Mouse (Mus musculus): ENCODE measurements around the gene Nr1h2. TPM values are rescaled to one million over a fixed set of nuclear protein-coding genes. Genes with fewer than 3 reads are reported as not detected.

Nr1h2 gene
- polyA plus RNA-seq, 1 experiment from 2014 or later: 70.5 TPM

DNA sequence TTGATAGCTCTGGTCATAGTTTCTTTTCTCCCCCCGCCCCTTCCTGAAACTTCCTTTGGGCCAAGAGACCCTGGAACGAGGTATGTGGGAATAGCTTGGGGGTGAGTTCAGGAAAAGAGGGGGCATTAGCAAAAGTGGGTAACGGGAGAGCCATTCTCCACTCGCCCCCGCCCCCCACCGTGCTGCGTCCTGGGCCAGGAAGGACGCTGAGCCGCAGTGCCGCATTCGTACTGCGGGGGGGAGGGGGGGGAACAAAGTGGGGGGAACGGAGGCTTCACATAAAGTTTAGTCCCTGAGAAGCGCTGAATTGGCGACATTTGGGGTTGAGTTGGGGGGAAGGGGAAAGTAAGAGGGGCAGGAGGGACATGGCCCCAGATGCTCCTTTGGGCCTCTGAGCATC, 39.3 kb upstream of the Nr1h2 start:
- no peaks in the 10 kb centered on the region for H3K36me3 ChIP-seq
- peaks cover 19% of the 10 kb centered on the region for H3K27me3 ChIP-seq
- ATAC-seq (replicated peaks): no peak
- peaks cover 59% of the 10 kb centered on the region for H3K4me1 ChIP-seq
- H3K9ac ChIP-seq (replicated peaks): no peak overlapping the region
- peak overlapping the region; percentile 97 for H3K4me2 ChIP-seq (replicated peaks)
- H3K9me3 ChIP-seq: no peaks in the 10 kb centered on the region
- H3K27ac ChIP-seq (replicated peaks): no peak overlapping the region
- WGBS: 2% methylated on average over 15 of the region's 15 CpGs
- peak overlapping the region; percentile 64 for H3K4me3 ChIP-seq

GRCm38 (mm10) chr7:44591348-44592116, 37.8 kb upstream of the Nr1h2 start:
- Histone ChIP-seq H3K4me2 (replicated peaks) (peak overlapping the region; percentile 97), H3K27me3 (peaks cover 27% of the 10 kb centered on the region), H3K4me1 (peaks cover 70% of the 10 kb centered on the region), H3K9me3 (no peaks in the 10 kb centered on the region), H3K36me3 (no peaks in the 10 kb centered on the region), H3K27ac (replicated peaks) (no peak overlapping the region), H3K4me3 (peak overlapping the region; percentile 64), H3K9ac (replicated peaks) (peak overlapping the region; percentile 58)
- under 1% methylated on average over 58 of the region's 60 CpGs for WGBS
- ATAC-seq (replicated peaks): no peak

- no peaks in the 10 kb centered on the region for H3K9me3 ChIP-seq
- under 1% methylated on average over 76 of the region's 80 CpGs for WGBS
- H3K4me1 ChIP-seq: peaks cover 70% of the 10 kb centered on the region
- peak within 1 kb of the TSS; percentile 64 for H3K4me3 ChIP-seq
- H3K9ac ChIP-seq (replicated peaks): peak within 1 kb of the TSS; percentile 58
- H3K27me3 ChIP-seq: peaks cover 27% of the 10 kb centered on the region
- peak within 1 kb of the TSS; percentile 97 for H3K4me2 ChIP-seq (replicated peaks)
- H3K27ac ChIP-seq (replicated peaks): peak within 1 kb of the TSS; percentile 58
- H3K36me3 ChIP-seq: no peaks in the 10 kb centered on the region
- peak; percentile 92 for ATAC-seq (replicated peaks)
Observed at GRCm38 (mm10) chr7:44590402-44591347, 36.9 kb upstream of the Nr1h2 start, which contains the start of gene Kcnc3. Gene Kcnc3 (plus strand): TSS chr7:44590664.

DNA sequence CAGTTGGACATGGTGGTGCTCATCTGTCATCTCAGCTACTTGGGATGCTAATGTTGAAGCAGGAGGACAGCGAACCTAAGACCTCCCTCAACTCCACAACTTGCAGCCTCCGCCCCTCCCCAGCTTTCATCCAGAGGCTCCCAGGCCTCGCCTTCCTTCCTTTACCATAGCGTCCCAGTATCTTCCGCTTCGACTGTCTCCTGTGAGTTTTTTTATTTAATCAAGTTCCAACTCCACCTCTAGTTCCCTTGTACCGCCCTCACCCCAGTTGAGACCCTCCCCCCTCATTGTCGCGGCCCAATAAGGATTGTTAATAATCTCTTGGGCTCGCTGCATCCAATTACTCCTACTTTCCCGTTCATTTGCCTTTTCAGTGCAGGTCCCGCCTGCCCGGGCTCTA, 36.2 kb upstream of the Nr1h2 start:
- H3K9me3 ChIP-seq: no peaks in the 10 kb centered on the region
- H3K36me3 ChIP-seq: no peaks in the 10 kb centered on the region
- H3K4me3 ChIP-seq: peak overlapping the region; percentile 64
- H3K27me3 ChIP-seq: peaks cover 29% of the 10 kb centered on the region
- peaks cover 70% of the 10 kb centered on the region for H3K4me1 ChIP-seq
- peak overlapping the region; percentile 58 for H3K27ac ChIP-seq (replicated peaks)
- peak overlapping the region; percentile 97 for H3K4me2 ChIP-seq (replicated peaks)
- 5% methylated on average over 13 of the region's 13 CpGs for whole genome bisulfite sequencing
- no peak for ATAC-seq (replicated peaks)
- no peak overlapping the region for H3K9ac ChIP-seq (replicated peaks)

DNA sequence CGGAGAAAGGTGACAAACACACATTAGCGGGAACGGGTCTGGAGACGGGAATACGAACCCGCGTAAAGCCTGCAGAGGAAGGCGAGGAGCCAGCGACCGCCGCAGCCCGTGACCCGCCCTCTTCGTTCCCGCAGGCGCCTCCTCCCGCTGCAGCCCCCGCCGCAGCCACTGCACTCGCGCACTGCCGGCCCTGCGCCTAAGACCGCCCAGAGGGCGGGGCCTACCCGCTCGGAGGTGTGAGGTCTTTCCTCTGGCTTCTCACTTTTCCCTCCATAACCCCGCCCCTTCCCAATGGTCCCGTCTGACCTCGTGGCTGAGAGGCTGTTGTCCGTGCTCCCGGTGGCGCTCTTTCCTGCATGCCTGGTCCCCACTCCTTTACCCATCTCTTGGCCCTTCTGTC, 35.4 kb upstream of the Nr1h2 start:
- Histone ChIP-seq H3K9me3 (no peaks in the 10 kb centered on the region), H3K27ac (replicated peaks) (peak overlapping the region; percentile 58), H3K4me1 (peaks cover 63% of the 10 kb centered on the region), H3K27me3 (peaks cover 30% of the 10 kb centered on the region), H3K36me3 (no peaks in the 10 kb centered on the region), H3K4me3 (peak overlapping the region; percentile 64), H3K9ac (replicated peaks) (peak overlapping the region; percentile 47), H3K4me2 (replicated peaks) (peak overlapping the region; percentile 97)
- 0% methylated on average over 33 of the region's 33 CpGs for WGBS
- peak; percentile 12; the same call in 1 of the 2 replicates for ATAC-seq (replicated peaks)

DNA sequence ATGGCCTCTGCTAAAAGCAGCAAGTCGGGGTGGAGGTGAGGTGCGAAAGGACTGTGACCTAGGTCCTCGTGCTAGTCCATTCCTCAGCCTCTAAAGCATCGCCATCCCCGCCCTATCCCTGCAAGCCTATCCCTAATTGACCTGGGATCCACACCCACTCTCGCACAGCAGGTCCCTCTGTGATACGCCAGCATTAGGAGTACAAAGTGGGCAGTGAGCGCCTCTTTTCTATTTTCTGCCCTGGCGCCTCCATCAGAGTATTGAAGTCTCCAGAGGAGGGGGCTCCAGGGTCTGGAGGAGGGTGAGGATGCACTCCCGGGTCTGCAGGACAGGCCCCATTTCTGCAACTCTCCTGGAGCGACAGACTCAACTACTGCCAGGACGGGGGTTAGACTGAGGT, 34.6 kb upstream of the Nr1h2 start:
- peak overlapping the region; percentile 64 for H3K4me3 ChIP-seq
- H3K36me3 ChIP-seq: no peaks in the 10 kb centered on the region
- H3K9me3 ChIP-seq: no peaks in the 10 kb centered on the region
- H3K4me1 ChIP-seq: peaks cover 56% of the 10 kb centered on the region
- H3K9ac ChIP-seq (replicated peaks): peak overlapping the region; percentile 47
- H3K4me2 ChIP-seq (replicated peaks): peak overlapping the region; percentile 97
- no peak for ATAC-seq (replicated peaks)
- 10% methylated on average over 12 of the region's 12 CpGs for WGBS
- H3K27me3 ChIP-seq: peaks cover 30% of the 10 kb centered on the region
- H3K27ac ChIP-seq (replicated peaks): no peak overlapping the region

DNA sequence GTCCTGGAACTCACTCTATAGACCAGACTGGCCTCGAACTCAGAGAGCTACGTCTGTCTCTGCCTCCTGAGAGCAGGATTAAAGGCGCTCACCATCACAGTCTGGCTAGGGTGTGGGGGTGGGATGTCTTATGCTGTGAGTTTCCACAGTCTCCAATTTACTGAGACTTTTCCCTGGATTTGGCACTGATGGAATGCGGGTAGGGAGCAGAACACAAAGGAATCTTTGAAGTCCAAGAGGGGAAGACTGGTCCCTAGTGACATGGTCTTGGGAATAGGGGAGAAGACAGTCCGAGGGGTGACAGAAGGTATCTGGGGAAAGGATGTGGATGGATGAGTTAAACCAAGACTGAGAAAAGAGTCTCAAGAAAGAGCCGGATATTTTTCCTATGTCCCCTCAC, 33.9 kb upstream of the Nr1h2 start:
- Histone ChIP-seq H3K4me2 (replicated peaks) (peak overlapping the region; percentile 97), H3K4me1 (peaks cover 49% of the 10 kb centered on the region), H3K4me3 (peak overlapping the region; percentile 64), H3K27ac (replicated peaks) (no peak overlapping the region), H3K36me3 (no peaks in the 10 kb centered on the region), H3K9me3 (no peaks in the 10 kb centered on the region), H3K9ac (replicated peaks) (peak overlapping the region; percentile 51), H3K27me3 (peaks cover 24% of the 10 kb centered on the region)
- ATAC-seq (replicated peaks): no peak
- 36% methylated on average over 6 of the region's 6 CpGs for WGBS

- Histone ChIP-seq H3K4me2 (replicated peaks) (peak overlapping the region; percentile 97), H3K4me1 (peaks cover 42% of the 10 kb centered on the region), H3K4me3 (peak overlapping the region; percentile 64), H3K9ac (replicated peaks) (peak overlapping the region; percentile 51), H3K27ac (replicated peaks) (peak overlapping the region; percentile 62; the same call in 1 of the 2 replicates), H3K36me3 (no peaks in the 10 kb centered on the region), H3K9me3 (no peaks in the 10 kb centered on the region), H3K27me3 (peaks cover 16% of the 10 kb centered on the region; the same call in 1 of the 2 replicates)
- peak; percentile 36 for ATAC-seq (replicated peaks)
- 0% methylated on average over 18 of the region's 18 CpGs for WGBS
Observed at GRCm38 (mm10) chr7:44586930-44587329, 33.2 kb upstream of the Nr1h2 start.

GRCm38 (mm10) chr7:44586518-44586917, 32.8 kb upstream of the Nr1h2 start:
- ATAC-seq (replicated peaks): no peak
- Histone ChIP-seq H3K9ac (replicated peaks) (peak overlapping the region; percentile 51), H3K27ac (replicated peaks) (peak overlapping the region; percentile 62; the same call in 1 of the 2 replicates), H3K9me3 (no peaks in the 10 kb centered on the region), H3K27me3 (peaks cover 12% of the 10 kb centered on the region; the same call in 1 of the 2 replicates), H3K4me2 (replicated peaks) (peak overlapping the region; percentile 97), H3K4me1 (peaks cover 37% of the 10 kb centered on the region), H3K36me3 (no peaks in the 10 kb centered on the region), H3K4me3 (peak overlapping the region; percentile 64)
- WGBS: 10% methylated on average over 19 of the region's 19 CpGs

DNA sequence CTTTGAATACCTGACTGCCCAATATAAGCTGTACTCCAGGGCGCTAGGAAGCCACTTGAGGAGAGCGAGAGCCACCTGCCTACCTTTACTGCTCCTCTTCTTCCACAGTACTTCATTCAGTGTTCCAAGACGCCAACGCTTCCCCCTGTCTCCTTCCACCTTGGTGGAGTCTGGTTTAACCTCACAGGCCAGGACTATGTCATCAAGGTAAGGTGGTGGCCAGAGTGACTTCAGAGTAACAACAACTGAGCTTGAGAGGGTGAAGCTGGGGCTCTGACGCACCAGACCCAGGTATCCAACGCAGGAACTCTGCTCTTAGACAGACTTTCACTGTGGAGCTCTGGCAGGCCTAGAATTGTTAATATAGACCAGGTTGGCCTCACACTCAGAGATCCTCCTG, 31.9 kb upstream of the Nr1h2 start:
- WGBS: 96% methylated on average over 6 of the region's 6 CpGs
- Histone ChIP-seq H3K4me3 (no peak overlapping the region), H3K27ac (replicated peaks) (no peak overlapping the region), H3K4me1 (peaks cover 31% of the 10 kb centered on the region), H3K9ac (replicated peaks) (no peak overlapping the region), H3K9me3 (no peaks in the 10 kb centered on the region), H3K4me2 (replicated peaks) (no peak overlapping the region), H3K27me3 (peaks cover 12% of the 10 kb centered on the region; the same call in 1 of the 2 replicates), H3K36me3 (no peaks in the 10 kb centered on the region)
- no peak for ATAC-seq (replicated peaks)

- WGBS: 91% methylated on average over 6 of the region's 6 CpGs
- no peaks in the 10 kb centered on the region for H3K36me3 ChIP-seq
Observed at GRCm38 (mm10) chr7:44584921-44585320, 31.2 kb upstream of the Nr1h2 start.

More at GRCm38 (mm10) chr7:44584921-44585320, 31.2 kb upstream of the Nr1h2 start:
- no peak overlapping the region for H3K4me3 ChIP-seq
- no peaks in the 10 kb centered on the region for H3K9me3 ChIP-seq
- ATAC-seq (replicated peaks): no peak
- H3K27ac ChIP-seq (replicated peaks): no peak overlapping the region
- peaks cover 29% of the 10 kb centered on the region for H3K4me1 ChIP-seq
- H3K27me3 ChIP-seq: peaks cover 12% of the 10 kb centered on the region; the same call in 1 of the 2 replicates
- no peak overlapping the region for H3K9ac ChIP-seq (replicated peaks)
- H3K4me2 ChIP-seq (replicated peaks): no peak overlapping the region
